Mouse (Mus musculus) liver, postnatal 0 days (tissue): ENCODE results near the gene Lgr6.

Source experiments
- CTCF ChIP-seq: sonication (generic); IDR thresholded peaks from 2 replicates; pipeline ENCODE4 v1.5.1; 2016; ENCODE audit warnings: antibody characterized with exemption, low read depth
- EP300 ChIP-seq: IDR thresholded peaks from 2 replicates; pipeline ENCODE4 v1.6.1; 2016; ENCODE audit warnings: antibody characterized with exemption, low read depth, mild to moderate bottlenecking

DNA sequence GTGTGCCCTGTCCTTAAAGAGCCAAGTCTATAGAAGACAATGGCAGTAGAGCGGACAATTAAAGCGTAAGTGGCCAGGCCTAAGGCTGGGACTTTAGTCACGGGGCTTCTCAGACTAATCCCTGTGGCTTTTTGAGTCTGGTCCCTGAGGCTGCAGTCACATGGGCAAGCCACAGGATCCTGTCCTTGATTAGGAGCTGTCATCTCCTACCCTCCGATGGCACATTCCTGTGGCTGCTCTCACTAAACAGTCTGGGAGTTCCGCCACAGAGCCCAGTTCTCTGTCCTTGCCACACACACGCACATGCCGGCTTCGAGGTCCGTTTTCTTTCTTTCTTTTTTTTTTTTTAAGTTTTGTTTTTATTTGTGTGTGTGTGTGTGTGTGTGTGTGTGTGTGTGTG is 21.6 kb downstream of the Lgr6 start:
- TF ChIP-seq CTCF (no peak), EP300 (no peak)
